Comparison of ENCODE assay signal across 9 mouse cellular contexts in genomic region chr3:102027880-102028279, GRCm38 (mm10). TPM values are rescaled to one million over a fixed set of nuclear protein-coding genes. Genes with fewer than 3 reads are reported as not detected.
A peak's percentile ranks its signal among the peaks of the same experiment; 100 is the strongest.
DNase-seq lines count a peak whose midpoint lies in the region; ATAC-seq and TF ChIP-seq lines count a peak whose summit lies in the region.
"Had no signal": no experiment of that assay in that cellular context is flagged by ENCODE, and none has a peak within 500 bp of the region (broad histone marks: within the 10 kb centered on the region; RNA-seq: fewer than 3 reads in every experiment).

No protein-coding gene starts in this region.

- no peaks in the 10 kb centered on the region for H3K4me1 ChIP-seq in kidney, postnatal 0 days (replicated peaks; ENCODE audit: insufficient read depth, low read length)
- H3K4me1 ChIP-seq in liver, postnatal 0 days (ENCODE audit: insufficient read depth), result no peaks in the 10 kb centered on the region; the same call in 1 of the 2 replicates
- peaks cover 19% of the 10 kb centered on the region for H3K4me1 ChIP-seq in forebrain, embryonic 16.5 days (replicated peaks; ENCODE audit: control insufficient read depth, insufficient read depth, low read length)

- ATAC-seq in kidney, postnatal 0 days (replicated peaks; ENCODE audit: low FRiP score, low read depth), result no peak
- ATAC-seq in liver, postnatal 0 days, result no peak
- no peak for ATAC-seq in forebrain, embryonic 16.5 days

- peak; percentile 63 for TF ChIP-seq CTCF in kidney, postnatal 0 days (IDR thresholded peaks at IDR 0.05; ENCODE audit: low read depth)
- peak; percentile 70 for TF ChIP-seq CTCF in liver, postnatal 0 days (IDR thresholded peaks at IDR 0.05; ENCODE audit: low read depth)

- WGBS in kidney, postnatal 0 days, result 67% methylated on average over 6 of the region's 6 CpGs
- 48% methylated on average over 6 of the region's 6 CpGs for WGBS in liver, postnatal 0 days (ENCODE audit: insufficient replicate concordance)
- 62% methylated on average over 6 of the region's 6 CpGs for WGBS in forebrain, embryonic 16.5 days

- no peaks in the 10 kb centered on the region for H3K9me3 ChIP-seq in kidney, postnatal 0 days (replicated peaks; ENCODE audit: low read length)
- no peaks in the 10 kb centered on the region for H3K9me3 ChIP-seq in liver, postnatal 0 days (ENCODE audit: low read length)
- no peaks in the 10 kb centered on the region for H3K9me3 ChIP-seq in forebrain, embryonic 16.5 days (ENCODE audit: control insufficient read depth, low read length)
- H3K9me3 ChIP-seq: hindbrain, embryonic 15.5 days had no signal

- H3K36me3 ChIP-seq in kidney, postnatal 0 days (ENCODE audit: insufficient read depth, low read length), result no peaks in the 10 kb centered on the region
- H3K36me3 ChIP-seq in liver, postnatal 0 days (replicated peaks; ENCODE audit: insufficient read depth, low read length), result no peaks in the 10 kb centered on the region
- no peaks in the 10 kb centered on the region for H3K36me3 ChIP-seq in forebrain, embryonic 16.5 days (ENCODE audit: control insufficient read depth, insufficient read depth)
- H3K36me3 ChIP-seq: hindbrain, embryonic 15.5 days had no signal

- peaks cover 7% of the 10 kb centered on the region; the same call in 1 of the 2 replicates for H3K27me3 ChIP-seq in kidney, postnatal 0 days (ENCODE audit: insufficient read depth, low read length)
- H3K27me3 ChIP-seq in liver, postnatal 0 days (ENCODE audit: insufficient read depth, low read length), result peaks cover 21% of the 10 kb centered on the region; the same call in 1 of the 2 replicates
- H3K27me3 ChIP-seq in forebrain, embryonic 16.5 days (replicated peaks; ENCODE audit: control insufficient read depth, insufficient read depth, low read length), result no peaks in the 10 kb centered on the region
- H3K27me3 ChIP-seq: hindbrain, embryonic 15.5 days had no signal

- H3K27ac ChIP-seq in kidney, postnatal 0 days, result no peak overlapping the region
- no peak overlapping the region for H3K27ac ChIP-seq in liver, postnatal 0 days (ENCODE audit: low read depth)
- no peak overlapping the region for H3K27ac ChIP-seq in forebrain, embryonic 16.5 days (ENCODE audit: low read length)
- H3K27ac ChIP-seq: hindbrain, embryonic 15.5 days had no signal

- no peak for TF ChIP-seq EP300 in liver, postnatal 0 days (IDR thresholded peaks at IDR 0.05; ENCODE audit: low read depth)

- H3K4me3 ChIP-seq in kidney, postnatal 0 days (replicated peaks; ENCODE audit: low read depth, low read length), result no peak overlapping the region
- H3K4me3 ChIP-seq in liver, postnatal 0 days (ENCODE audit: low read depth, low read length), result no peak overlapping the region
- H3K4me3 ChIP-seq in forebrain, embryonic 16.5 days (replicated peaks; ENCODE audit: low read length), result no peak overlapping the region
- H3K4me3 ChIP-seq: hindbrain, embryonic 15.5 days had no signal

- H3K4me2 ChIP-seq in kidney, postnatal 0 days (ENCODE audit: low read length), result no peak overlapping the region
- no peak overlapping the region for H3K4me2 ChIP-seq in liver, postnatal 0 days (ENCODE audit: low read depth, low read length)
- no peak overlapping the region for H3K4me2 ChIP-seq in forebrain, embryonic 16.5 days (ENCODE audit: low read length)
- H3K4me2 ChIP-seq: hindbrain, embryonic 15.5 days had no signal

- no peak overlapping the region for H3K9ac ChIP-seq in kidney, postnatal 0 days (ENCODE audit: low read depth, low read length)
- H3K9ac ChIP-seq in liver, postnatal 0 days (replicated peaks), result no peak overlapping the region
- no peak overlapping the region for H3K9ac ChIP-seq in forebrain, embryonic 16.5 days (replicated peaks; ENCODE audit: low read depth, low read length)
- H3K9ac ChIP-seq: hindbrain, embryonic 15.5 days had no signal

- no peak for DNase-seq in kidney, postnatal 0 days (ENCODE audit: low spot score)
- no peak for DNase-seq in kidney, postnatal 14 days
- DNase-seq in ES-CJ7 (ENCODE audit: low read depth, low spot score), result peak; percentile 70
- DNase-seq in c-Kit-negative CD71-positive TER-119-positive erythroid progenitor cells, embryonic 14.5 days (ENCODE audit: low read depth, low spot score), result peak; percentile 11
- peak; percentile 36 for DNase-seq in liver, postnatal 0 days
- DNase-seq in adrenal gland, adult 2 months, result no peak
- no peak for DNase-seq in cerebellum, adult 18-20 months

RNA-seq across cellular contexts. Expression of gene Nhlh2, which starts 18.0 kb away (rescaled TPM):
- not detected in 2 replicates for polyA plus RNA-seq in kidney, postnatal 0 days (2015; fragmentation: Nextera tagmentation; extraction: Ambion mirVana)
- polyA plus RNA-seq in liver, postnatal 0 days (2015; fragmentation: Nextera tagmentation; extraction: Ambion mirVana), result not detected in 2 replicates
- not detected for total RNA-seq in adrenal gland, adult 2 months (2021)
- polyA plus RNA-seq in adrenal gland, adult 2 months (2012; rRNA removed), result not detected in 2 replicates
- 19.0 and 19.6 TPM in 2 replicates for polyA plus RNA-seq in forebrain, embryonic 16.5 days (2015; fragmentation: Nextera tagmentation; extraction: Ambion mirVana)

RNA-seq across cellular contexts. Expression of gene Casq2, which starts 58.3 kb away (rescaled TPM):
- 0.41 and 0.47 TPM in 2 replicates for polyA plus RNA-seq in kidney, postnatal 0 days (2015; fragmentation: Nextera tagmentation; extraction: Ambion mirVana)
- polyA plus RNA-seq in liver, postnatal 0 days (2015; fragmentation: Nextera tagmentation; extraction: Ambion mirVana), result 0.66 and 3.9 TPM in 2 replicates
- 1 to 10 TPM; 1.7 to 2.0 TPM for total RNA-seq in adrenal gland, adult 2 months (2021)
- polyA plus RNA-seq in adrenal gland, adult 2 months (2012; rRNA removed), result 0.11 and 0.12 TPM in 2 replicates
- 0.33 and 0.47 TPM in 2 replicates for polyA plus RNA-seq in forebrain, embryonic 16.5 days (2015; fragmentation: Nextera tagmentation; extraction: Ambion mirVana)

Comparison
In these comparisons a context has a peak if more than half of its experiments do, and no peak if none do; other contexts are left out.
1. DNase-seq: peak in ES-CJ7 (single experiment), c-Kit-negative CD71-positive TER-119-positive erythroid progenitor cells, embryonic 14.5 days (single experiment) and liver, postnatal 0 days (single experiment); none in kidney, postnatal 0 days (single experiment), kidney, postnatal 14 days (single experiment), adrenal gland, adult 2 months (single experiment) and cerebellum, adult 18-20 months (0 of 2).
2. RNA of gene Nhlh2, which starts 18.0 kb away (polyA plus RNA-seq): 19.0 to 19.6 TPM in forebrain, embryonic 16.5 days; not detected in kidney, postnatal 0 days, not detected in liver, postnatal 0 days and not detected in adrenal gland, adult 2 months; every median in the first group is over 10 times any median in the second.